Mouse (Mus musculus) NIH3T3 (cell line): Measurements from ENCODE around the gene Tmprss2.

Experiments
- DNase-seq: peaks from one replicate; pipeline ENCODE4 v3.0.0-alpha.2; 2012; ENCODE audit warnings: low read depth

Gene Tmprss2

GRCm38 (mm10) chr16:97610939-97611338 is at the start of gene Tmprss2:
Tmprss2 (minus strand) TSS chr16:97611195.
- no peak for DNase-seq

GRCm38 (mm10) chr16:97659225-97659658 is 48.2 kb upstream of the Tmprss2 start:
- no peak for DNase-seq

GRCm38 (mm10) chr16:97658481-97658880 is 47.5 kb upstream of the Tmprss2 start:
- DNase-seq = no peak

GRCm38 (mm10) chr16:97655800-97656199 is 44.8 kb upstream of the Tmprss2 start:
- no peak for DNase-seq

- no peak for DNase-seq
These were observed 38.7 kb upstream of the Tmprss2 start for GRCm38 (mm10) chr16:97649522-97650188.

DNA sequence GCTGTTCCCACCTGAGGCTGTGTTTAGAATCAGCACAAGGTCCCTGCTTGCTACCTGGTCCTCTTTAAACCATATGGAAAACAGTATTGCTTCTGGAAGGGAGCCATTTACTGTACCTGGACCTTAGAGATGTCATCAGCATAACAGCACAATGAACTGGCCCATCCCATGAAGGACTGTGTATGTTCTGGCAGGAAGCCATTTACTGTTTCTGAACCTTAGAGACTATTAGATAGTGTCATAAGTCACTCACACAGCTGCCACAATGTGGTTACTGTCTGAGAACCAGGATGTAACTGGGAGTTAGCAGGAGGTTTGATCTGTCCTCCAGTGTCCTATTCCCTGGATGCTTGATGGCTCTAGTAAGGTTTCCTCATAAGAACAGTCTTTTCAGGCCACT is 33.7 kb upstream of the Tmprss2 start:
- no peak for DNase-seq

- no peak for DNase-seq
These were observed 28.6 kb upstream of the Tmprss2 start for GRCm38 (mm10) chr16:97639630-97640029.

GRCm38 (mm10) chr16:97632880-97633484 is 22.0 kb upstream of the Tmprss2 start:
- DNase-seq = no peak

DNA sequence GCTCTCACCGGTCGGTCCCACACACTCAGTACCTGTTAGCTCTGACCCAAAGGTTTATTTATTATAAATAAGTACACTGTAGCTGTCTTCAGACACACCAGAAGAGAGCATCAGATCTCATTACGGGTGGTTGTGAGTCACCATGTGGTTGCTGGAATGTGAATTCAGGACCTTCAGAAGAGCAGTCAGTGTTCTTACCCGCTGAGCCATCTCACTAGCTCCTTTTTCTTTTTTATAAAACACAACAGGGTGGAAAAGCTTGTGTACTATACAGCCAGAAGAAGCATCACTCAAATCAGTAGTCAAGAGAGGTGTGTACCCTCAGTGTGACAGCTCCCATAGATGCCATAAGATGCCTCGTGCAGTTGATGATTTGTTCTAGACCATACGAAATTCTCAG is 12.2 kb upstream of the Tmprss2 start:
- no peak for DNase-seq

DNA sequence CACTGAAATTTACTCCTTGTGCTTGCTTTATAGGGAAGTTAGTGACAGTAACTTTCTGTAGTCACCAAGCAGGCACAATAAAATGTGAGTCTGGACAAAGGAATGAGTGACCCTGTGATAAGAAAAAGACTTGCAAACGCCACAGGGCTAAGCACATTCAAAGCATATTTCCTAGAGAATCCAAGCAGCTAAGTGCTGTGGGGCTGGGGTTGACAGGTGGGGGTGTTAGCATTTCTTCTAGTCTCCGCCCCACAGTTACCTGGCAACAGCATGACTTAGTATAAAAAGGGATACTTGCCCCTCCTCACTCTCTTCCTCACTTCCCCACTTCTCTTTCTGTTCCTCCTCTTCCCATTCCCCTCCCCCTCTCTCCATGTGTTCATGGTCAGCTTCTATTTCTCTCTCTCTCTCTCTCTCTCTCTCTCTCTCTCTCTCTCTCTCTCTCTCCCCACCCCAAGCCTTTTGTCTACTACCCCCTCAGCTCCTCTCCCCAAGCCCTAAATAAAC is 11.4 kb upstream of the Tmprss2 start:
- DNase-seq = no peak

- DNase-seq = no peak
These were observed 7.3 kb upstream of the Tmprss2 start for GRCm38 (mm10) chr16:97618285-97618684.

- no peak for DNase-seq
These were observed 1.0 kb upstream of the Tmprss2 start for GRCm38 (mm10) chr16:97612009-97612408.

DNA sequence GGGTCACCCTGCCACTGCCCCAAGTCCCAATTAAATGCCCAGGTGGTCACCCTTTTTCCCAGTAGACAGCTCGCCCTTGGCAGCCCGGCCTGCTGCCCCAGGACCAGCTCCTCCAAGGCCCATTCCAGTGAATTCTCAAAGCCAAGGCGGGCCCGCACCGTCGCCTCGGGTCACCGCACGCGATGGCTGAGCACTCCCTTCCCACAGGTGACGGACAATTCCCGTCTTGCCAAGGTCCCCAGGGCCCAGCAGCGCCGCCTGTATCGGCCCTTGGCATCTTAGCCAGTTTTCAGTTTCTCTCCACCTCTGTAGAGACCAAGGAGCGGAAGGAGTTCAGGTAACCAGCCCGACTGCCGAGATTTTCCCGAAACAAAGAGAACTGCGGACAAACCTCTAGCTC is 749 bp downstream of the Tmprss2 start:
- no peak for DNase-seq

DNA sequence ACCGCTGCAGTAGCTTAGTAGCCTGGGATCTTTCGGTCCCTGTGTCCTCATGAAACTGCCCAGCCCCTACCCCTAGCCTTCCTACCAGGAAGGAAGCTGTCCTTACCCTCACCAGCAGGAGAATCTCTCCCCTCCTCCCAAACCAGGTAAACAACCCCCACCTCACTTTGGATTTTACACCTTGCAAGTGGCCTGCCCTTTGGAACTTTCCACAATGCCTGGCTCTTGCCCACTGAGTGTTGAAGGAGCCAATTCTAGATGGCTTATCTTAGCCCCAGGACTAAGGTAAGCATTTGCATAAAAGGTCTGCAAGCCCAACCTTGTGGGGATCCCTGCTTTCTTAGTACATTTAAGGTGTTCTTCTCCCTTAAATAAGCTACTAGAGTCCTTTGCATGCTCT is 1.3 kb downstream of the Tmprss2 start:
- no peak for DNase-seq

DNA sequence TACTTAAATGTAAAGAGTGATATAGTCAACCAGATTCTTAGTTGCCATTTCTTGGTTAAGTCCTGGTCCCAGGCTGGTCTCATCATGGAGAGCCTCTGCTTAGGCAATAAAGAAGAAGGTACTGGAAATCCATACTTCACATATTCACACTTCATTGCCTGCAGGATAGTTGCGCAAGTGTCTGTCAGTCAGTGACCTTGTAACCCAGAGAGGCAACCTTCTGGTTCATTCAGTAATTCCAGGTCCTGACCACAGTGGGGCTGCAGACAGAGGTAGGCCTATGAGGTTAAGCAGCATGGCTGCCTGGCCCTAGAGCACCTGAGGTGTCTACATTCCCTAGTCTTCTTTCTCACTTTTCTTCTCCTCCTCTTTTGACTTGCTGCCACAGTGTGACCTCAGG is 3.0 kb downstream of the Tmprss2 start:
- DNase-seq = no peak

DNA sequence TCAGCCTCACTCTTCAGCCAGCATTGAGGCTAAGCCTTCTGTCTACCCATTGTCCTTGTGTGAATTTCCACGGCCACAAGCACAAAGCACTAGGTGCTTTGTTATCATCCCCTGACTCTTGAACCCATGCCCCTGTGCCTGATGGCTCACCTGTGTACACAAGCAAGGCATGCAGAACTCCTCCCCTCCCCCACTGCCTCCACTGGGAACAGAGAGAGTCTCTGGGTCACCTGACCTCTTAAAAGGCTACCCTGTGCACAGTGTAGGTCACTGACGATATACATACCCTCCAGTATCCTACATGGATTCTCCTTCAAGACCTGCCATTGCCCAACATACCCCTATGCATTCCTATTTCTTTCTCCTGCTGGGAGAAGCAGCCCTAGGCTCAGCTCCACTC is 4.2 kb downstream of the Tmprss2 start:
- no peak for DNase-seq

GRCm38 (mm10) chr16:97605957-97606721 is 4.9 kb downstream of the Tmprss2 start:
- no peak for DNase-seq

DNA sequence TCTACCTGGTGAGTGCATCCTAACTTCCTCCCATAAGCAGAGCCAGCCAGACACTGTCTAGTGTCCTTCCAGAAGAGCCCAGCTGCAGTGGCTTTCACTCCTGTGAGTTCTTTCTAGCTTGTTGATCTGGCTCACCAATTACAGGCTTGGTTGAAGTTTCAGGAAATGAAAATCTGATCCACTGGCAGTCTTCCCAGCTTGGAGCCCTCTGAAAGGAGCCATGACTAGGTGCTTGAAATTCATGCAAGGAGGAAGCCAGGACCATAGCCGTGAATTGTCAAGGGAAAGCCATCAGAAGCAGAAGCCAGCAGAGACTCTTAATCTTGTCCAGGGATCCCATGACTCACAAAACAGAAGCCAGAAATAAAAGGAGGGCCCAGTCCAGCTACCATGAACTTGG is 8.7 kb downstream of the Tmprss2 start:
- peak; percentile 20 for DNase-seq

- DNase-seq = no peak
These were observed 10.4 kb downstream of the Tmprss2 start for GRCm38 (mm10) chr16:97600591-97600990.

DNA sequence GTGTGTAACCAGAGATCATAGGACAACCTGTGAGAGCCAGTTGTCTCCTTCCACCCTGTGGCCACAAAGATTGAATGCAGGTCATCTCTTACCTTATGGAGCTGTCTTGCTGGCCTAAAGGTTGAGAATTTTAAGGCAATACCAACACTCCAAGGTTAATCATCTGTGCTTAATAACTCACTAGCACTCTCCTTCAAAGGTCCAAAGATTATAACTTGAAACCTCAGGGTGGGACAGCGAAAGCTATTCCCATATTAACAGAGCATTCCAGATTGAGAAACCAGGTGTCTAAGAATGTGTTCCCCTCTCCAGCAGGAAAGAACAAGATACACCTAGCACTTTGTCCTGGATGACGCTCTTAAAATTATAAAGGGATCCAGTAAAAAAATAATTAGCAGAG is 12.9 kb downstream of the Tmprss2 start:
- DNase-seq = no peak

DNA sequence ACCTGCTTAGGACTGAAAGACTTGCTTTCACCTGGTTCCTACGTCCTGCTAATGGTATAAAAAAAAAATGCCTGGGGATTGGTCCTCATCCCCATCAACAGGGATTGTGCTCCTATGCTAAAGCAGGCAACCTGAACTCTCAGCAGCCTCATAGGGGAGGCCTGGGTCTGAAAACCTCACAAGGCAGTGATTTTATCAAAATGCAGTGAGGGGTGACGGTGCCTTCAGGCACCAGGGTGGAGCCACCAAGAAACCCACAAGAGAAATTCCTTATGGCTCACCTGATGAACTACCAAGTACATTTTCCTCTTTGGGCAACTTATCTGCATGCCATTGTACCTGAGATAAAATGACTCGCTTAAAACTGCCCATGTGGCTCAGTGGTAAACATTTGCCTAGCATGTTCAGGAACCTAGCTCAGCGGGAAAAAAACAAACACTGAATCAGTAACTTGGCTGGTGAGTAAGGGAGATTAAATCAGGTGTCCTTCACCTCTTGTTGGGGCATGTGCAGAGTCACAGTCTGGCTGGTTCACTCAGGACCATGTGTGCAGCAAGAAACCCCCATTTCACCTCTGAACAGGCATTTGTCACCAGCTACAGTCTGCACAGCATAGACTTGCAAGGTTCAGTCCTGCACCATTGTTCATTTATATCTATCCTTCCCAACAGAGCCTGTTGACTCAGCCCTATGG is 17.0 kb downstream of the Tmprss2 start:
- no peak for DNase-seq

GRCm38 (mm10) chr16:97593057-97593456 is 17.9 kb downstream of the Tmprss2 start:
- peak; percentile 87 for DNase-seq
